Mouse (Mus musculus) kidney, adult 2 months (tissue): ENCODE measurements at regions not wholly inside any gene's neighbourhood (a gene's known extent, or its start where the extent isn't known, plus 50 kb on each side); places are given as distances from the start of the nearest gene placed in this dataset.

ENCODE experiments used
- DNase-seq: peaks from one replicate; pipeline ENCODE4 v3.0.0; 2021
- H3K27ac ChIP-seq: fragments of 200-500 bp; 2 replicates; pipeline ENCODE4 v1.5.1; 2012; ENCODE audit warnings: low read depth, low read length, control low read depth, inconsistent platforms; ENCODE audit not compliant: insufficient read depth
- H3K27me3 ChIP-seq: fragments of 200-500 bp; replicated peaks from 2 replicates; pipeline ENCODE4 v1.6.1; 2012; ENCODE audit warnings: mild to moderate bottlenecking, moderate library complexity, low read length, inconsistent platforms; ENCODE audit not compliant: control insufficient read depth, insufficient read depth
- H3K36me3 ChIP-seq: fragments of 200-500 bp; 2 replicates; pipeline ENCODE4 v1.6.1; 2012; ENCODE audit warnings: mild to moderate bottlenecking, moderate library complexity, low read length, inconsistent platforms; ENCODE audit not compliant: control insufficient read depth, insufficient read depth
- H3K4me1 ChIP-seq: fragments of 200-500 bp; 2 replicates; pipeline ENCODE4 v1.6.1; 2011; ENCODE audit warnings: low read length; ENCODE audit not compliant: control insufficient read depth, insufficient read depth
- H3K4me3 ChIP-seq: fragments of 200-500 bp; 2 replicates; pipeline ENCODE4 v1.5.1; 2011; ENCODE audit warnings: mild to moderate bottlenecking, low read depth, low read length, control low read depth; ENCODE audit not compliant: insufficient read depth
- CTCF ChIP-seq: fragments of 200-500 bp; conservative IDR thresholded peaks from 2 replicates; pipeline ENCODE4 v1.5.1; 2011; ENCODE audit warnings: low read depth, mild to moderate bottlenecking, control low read depth, low read length, moderate library complexity, mixed read lengths; ENCODE audit not compliant: insufficient read depth, insufficient read length
- POLR2A ChIP-seq: fragments of 200-500 bp; IDR thresholded peaks from one replicate; pipeline ENCODE4 v1.6.1; 2011; ENCODE audit warnings: low read depth, low read length, control low read depth
- WGBS: fragments of 180-500 bp; shearing (Covaris S2); methylation state at CpG from one replicate; pipeline ENCODE4 v1.1.7; 2018; 5-methylcytosine and 5-hydroxymethylcytosine counted together

- H3K4me1 ChIP-seq = no peaks in the 10 kb centered on the region
- no peak overlapping the region for H3K27ac ChIP-seq
- H3K36me3 ChIP-seq = no peaks in the 10 kb centered on the region
- no peak for DNase-seq
- no peak overlapping the region for H3K4me3 ChIP-seq
- no peaks in the 10 kb centered on the region for H3K27me3 ChIP-seq
- WGBS = 35% methylated on average over 4 of the region's 4 CpGs
- no peak for TF ChIP-seq CTCF
- no peak for TF ChIP-seq POLR2A
Observed at GRCm38 (mm10) chr7:93026231-93026630, 53.4 kb upstream of the Fam181b start.
